Mouse (Mus musculus) forebrain, embryonic 15.5 days (tissue): ENCODE measurements around the gene ccdc198. TPM values are rescaled to one million over a fixed set of nuclear protein-coding genes. Genes with fewer than 3 reads are reported as not detected.
A peak's percentile ranks its signal among the peaks of the same experiment; 100 is the strongest.
"Not testable (repeated sequence)": the region's sequence is repeated elsewhere in the genome, so short reads cannot be mapped to it uniquely, and the experiment has no call there.

Experiments used
- ATAC-seq: fragments of 200-750 bp; cut with Nextera tagmentation; replicated peaks from 2 replicates; pipeline ENCODE4 v1.8.0; 2017; ENCODE audit warnings: mild to moderate bottlenecking, moderate TSS enrichment, moderate library complexity
- H3K27ac ChIP-seq: fragments of 300-500 bp; sonication (generic); replicated peaks from 2 replicates; pipeline ENCODE4 v1.5.1; 2015; ENCODE audit warnings: mild to moderate bottlenecking, inconsistent platforms
- H3K27me3 ChIP-seq: fragments of 300-500 bp; sonication (generic); 2 replicates; pipeline ENCODE4 v1.6.1; 2015; ENCODE audit warnings: inconsistent platforms
- H3K36me3 ChIP-seq: fragments of 300-500 bp; sonication (generic); 2 replicates; pipeline ENCODE4 v1.6.1; 2015; ENCODE audit warnings: mild to moderate bottlenecking, inconsistent platforms
- H3K4me1 ChIP-seq: fragments of 300-500 bp; sonication (generic); 2 replicates; pipeline ENCODE4 v1.6.1; 2015; ENCODE audit warnings: inconsistent platforms
- H3K4me2 ChIP-seq: fragments of 300-500 bp; sonication (generic); replicated peaks from 2 replicates; pipeline ENCODE4 v1.6.1; 2015; ENCODE audit warnings: mild to moderate bottlenecking, inconsistent platforms
- H3K4me3 ChIP-seq: fragments of 300-500 bp; sonication (generic); 2 replicates; pipeline ENCODE4 v1.5.1; 2015; ENCODE audit warnings: mild to moderate bottlenecking, inconsistent platforms
- H3K9ac ChIP-seq: fragments of 300-500 bp; sonication (generic); replicated peaks from 2 replicates; pipeline ENCODE4 v1.6.1; 2015; ENCODE audit warnings: mild to moderate bottlenecking, inconsistent platforms
- H3K9me3 ChIP-seq: fragments of 300-500 bp; sonication (generic); 2 replicates; pipeline ENCODE4 v1.6.1; 2016; ENCODE audit warnings: inconsistent platforms
- WGBS: fragments of 180-500 bp; shearing (Covaris S2); methylation state at CpG from one replicate; pipeline ENCODE4 v1.1.7; 2015; ENCODE audit warnings: mixed read lengths; 5-methylcytosine and 5-hydroxymethylcytosine counted together
- polyA plus RNA-seq: library from polyadenylated mRNA; unstranded; fragments of >200 nt; fragmentation: Nextera tagmentation; extraction: Ambion mirVana; gene quantifications from 2 replicates; pipeline ENCODE4 v1.2.1, GENCODE M21; 2015

ccdc198 gene
- polyA plus RNA-seq: 0.22 and 0.29 TPM in 2 replicates

- 71% methylated on average over 5 of the region's 5 CpGs for WGBS
- H3K27ac ChIP-seq: no peak within 1 kb of the TSS
- no peak within 1 kb of the TSS for H3K9ac ChIP-seq
- H3K4me1 ChIP-seq: peaks cover 4% of the 10 kb centered on the region; the same call in 1 of the 2 replicates
- ATAC-seq: no peak
- no peak within 1 kb of the TSS for H3K4me3 ChIP-seq
- H3K27me3 ChIP-seq: no peaks in the 10 kb centered on the region
- H3K9me3 ChIP-seq: no peaks in the 10 kb centered on the region
- H3K4me2 ChIP-seq: no peak within 1 kb of the TSS
- H3K36me3 ChIP-seq: no peaks in the 10 kb centered on the region
These were observed at the start of gene ccdc198 for GRCm38 (mm10) chr14:49245126-49245714. Gene ccdc198 (minus strand): TSS chr14:49245474.

- no peaks in the 10 kb centered on the region for H3K9me3 ChIP-seq
- H3K4me1 ChIP-seq: peaks cover 6% of the 10 kb centered on the region
- H3K36me3 ChIP-seq: no peaks in the 10 kb centered on the region
- no peak overlapping the region for H3K4me3 ChIP-seq
- H3K27me3 ChIP-seq: no peaks in the 10 kb centered on the region
- peak; percentile 87 for ATAC-seq
- 6% methylated on average over 4 of the region's 4 CpGs for WGBS
- no peak overlapping the region for H3K9ac ChIP-seq
- H3K27ac ChIP-seq: peak overlapping the region; percentile 80
- H3K4me2 ChIP-seq: no peak overlapping the region
These were observed 48.7 kb upstream of the ccdc198 start for GRCm38 (mm10) chr14:49293802-49294449.

DNA sequence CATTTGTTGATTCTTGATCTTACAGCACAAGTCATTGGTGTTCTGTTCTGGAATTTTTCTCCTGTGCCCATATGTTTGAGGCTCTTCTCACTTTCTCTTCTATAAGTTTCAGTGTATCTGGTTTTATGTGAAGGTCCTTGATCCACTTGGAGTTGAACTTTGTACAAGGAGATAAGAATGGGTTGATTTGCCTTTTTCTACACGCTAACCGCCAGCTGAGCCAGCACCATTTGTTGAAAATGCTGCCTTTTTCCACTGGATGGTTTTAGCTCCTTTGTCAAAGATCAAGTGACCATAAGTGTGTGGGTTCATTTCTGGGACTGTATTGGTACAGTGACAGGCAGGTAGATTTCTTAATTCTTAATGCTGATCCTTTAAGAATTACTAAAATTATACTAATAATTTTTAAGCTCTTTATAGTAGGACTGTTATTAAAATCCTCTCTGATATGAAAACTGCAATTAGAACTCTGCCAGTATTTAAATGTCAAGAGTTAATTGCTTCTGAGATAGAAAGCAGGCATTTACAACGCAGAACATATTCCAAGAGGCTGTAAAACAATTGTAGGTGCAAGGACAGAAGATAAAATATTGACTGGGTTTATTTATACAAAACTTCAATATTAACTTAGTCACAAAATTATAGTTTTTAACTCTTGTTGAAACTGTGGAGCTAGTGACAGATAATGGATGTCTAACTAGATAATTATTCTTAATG, 44.9 kb upstream of the ccdc198 start:
- no peak for ATAC-seq
- H3K27me3 ChIP-seq: no peaks in the 10 kb centered on the region
- H3K9ac ChIP-seq: no peak overlapping the region
- H3K36me3 ChIP-seq: no peaks in the 10 kb centered on the region
- peaks cover 6% of the 10 kb centered on the region for H3K4me1 ChIP-seq
- no peak overlapping the region for H3K4me2 ChIP-seq
- 84% methylated on average over 3 of the region's 3 CpGs for WGBS
- no peaks in the 10 kb centered on the region for H3K9me3 ChIP-seq
- no peak overlapping the region for H3K27ac ChIP-seq
- no peak overlapping the region for H3K4me3 ChIP-seq

DNA sequence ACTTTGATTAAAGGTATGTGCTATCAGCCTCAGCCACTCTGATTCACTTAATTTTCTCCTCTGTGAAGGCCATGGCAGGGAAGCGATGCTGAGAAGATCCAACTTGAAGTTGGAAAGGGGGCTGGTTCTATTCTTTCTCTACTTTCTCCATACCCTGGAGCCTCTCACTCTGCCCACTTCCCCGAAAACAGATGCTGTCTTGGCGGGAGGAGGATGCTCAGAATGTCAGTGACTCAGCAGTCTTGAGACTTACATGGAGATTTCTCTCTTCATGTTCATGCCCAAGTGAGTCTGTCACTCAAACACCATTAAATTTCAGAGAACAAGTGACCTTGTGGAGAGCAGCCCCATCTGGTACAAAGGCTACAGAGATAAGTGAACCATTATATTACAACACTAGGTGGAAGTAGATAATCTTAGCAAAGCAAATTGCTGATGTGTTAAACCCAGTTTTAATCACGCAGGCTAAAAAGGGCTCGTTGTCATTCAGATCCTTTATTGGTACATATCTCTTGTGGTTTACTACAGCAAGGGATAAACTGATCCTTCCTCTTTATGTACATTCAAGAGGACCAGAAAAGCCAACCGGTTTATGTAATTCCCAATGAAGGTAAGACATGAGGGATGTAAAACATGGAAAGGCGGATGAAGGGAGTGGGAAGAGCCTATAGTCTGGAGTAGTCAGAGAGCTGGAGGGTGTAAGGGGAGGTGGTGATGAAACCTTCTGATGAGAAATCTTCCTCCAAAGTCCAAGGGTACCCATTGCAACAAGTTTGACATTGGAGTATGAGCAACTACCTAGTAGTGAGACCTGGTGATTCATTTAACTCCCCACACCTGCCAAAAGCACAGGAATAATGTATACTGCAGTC, 38.7 kb upstream of the ccdc198 start:
- Histone ChIP-seq H3K27me3 (no peaks in the 10 kb centered on the region), H3K4me1 (no peaks in the 10 kb centered on the region), H3K4me3 (no peak overlapping the region), H3K36me3 (no peaks in the 10 kb centered on the region), H3K9ac (no peak overlapping the region), H3K9me3 (no peaks in the 10 kb centered on the region), H3K27ac (no peak overlapping the region), H3K4me2 (no peak overlapping the region)
- WGBS: 87% methylated on average over 7 of the region's 7 CpGs
- no peak for ATAC-seq

- H3K9ac ChIP-seq: no peak overlapping the region
- no peaks in the 10 kb centered on the region for H3K36me3 ChIP-seq
- 79% methylated on average over 6 of the region's 6 CpGs for WGBS
- no peak overlapping the region for H3K27ac ChIP-seq
- ATAC-seq: no peak
- no peaks in the 10 kb centered on the region for H3K4me1 ChIP-seq
- H3K9me3 ChIP-seq: no peaks in the 10 kb centered on the region
- no peaks in the 10 kb centered on the region for H3K27me3 ChIP-seq
- H3K4me2 ChIP-seq: no peak overlapping the region
- no peak overlapping the region for H3K4me3 ChIP-seq
These were observed 33.6 kb upstream of the ccdc198 start for GRCm38 (mm10) chr14:49278880-49279279.

GRCm38 (mm10) chr14:49278479-49278878, 33.2 kb upstream of the ccdc198 start:
- not testable (repeated sequence) for H3K4me1 ChIP-seq, H3K27me3 ChIP-seq, H3K4me2 ChIP-seq, H3K4me3 ChIP-seq, ATAC-seq, H3K9me3 ChIP-seq, H3K36me3 ChIP-seq, H3K9ac ChIP-seq, H3K27ac ChIP-seq
- WGBS: 84% methylated on average over 9 of the region's 9 CpGs

DNA sequence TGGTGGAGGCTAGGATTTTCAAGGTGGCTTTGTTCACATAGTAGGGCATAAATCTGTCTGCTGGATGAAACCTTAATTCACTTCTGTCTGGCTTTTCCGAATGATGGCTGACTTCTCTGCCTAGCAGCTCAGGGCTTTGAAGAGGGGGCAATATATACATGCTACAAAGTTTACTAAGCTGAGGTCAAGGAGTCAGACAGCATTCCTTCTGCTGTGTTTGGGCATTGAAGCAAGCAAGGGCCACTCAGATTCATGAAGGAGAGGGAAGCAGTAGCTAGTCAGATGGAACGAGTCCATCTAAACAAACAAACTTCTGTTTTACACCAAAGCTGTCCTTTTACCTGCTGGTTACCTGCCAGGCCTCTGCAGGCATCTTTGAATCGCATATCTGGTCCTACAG, 32.4 kb upstream of the ccdc198 start:
- no peaks in the 10 kb centered on the region for H3K4me1 ChIP-seq
- no peak overlapping the region for H3K27ac ChIP-seq
- H3K9me3 ChIP-seq: no peaks in the 10 kb centered on the region
- no peak overlapping the region for H3K4me3 ChIP-seq
- H3K27me3 ChIP-seq: no peaks in the 10 kb centered on the region
- no peak for ATAC-seq
- WGBS: 82% methylated on average over 3 of the region's 3 CpGs
- H3K9ac ChIP-seq: no peak overlapping the region
- H3K36me3 ChIP-seq: no peaks in the 10 kb centered on the region
- H3K4me2 ChIP-seq: no peak overlapping the region

DNA sequence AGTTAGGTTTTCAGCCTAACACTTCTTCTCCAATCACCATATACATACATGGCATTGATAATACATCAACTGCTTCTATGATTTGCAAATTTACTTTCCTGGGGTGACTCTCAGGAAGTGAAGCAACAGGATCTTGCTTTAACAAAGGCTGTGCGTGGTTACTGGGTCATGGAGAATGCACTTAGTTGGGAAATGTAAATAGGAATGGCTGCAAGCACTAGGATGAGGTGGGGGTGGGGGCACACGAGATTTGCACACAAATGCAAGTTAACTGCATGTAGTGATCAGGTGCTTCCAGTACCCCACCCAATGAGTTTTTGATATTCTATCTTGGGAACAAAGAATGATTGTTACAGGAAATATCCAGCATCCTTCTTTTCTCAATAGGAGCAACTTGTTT, 30.1 kb upstream of the ccdc198 start:
- no peak for ATAC-seq
- H3K27me3 ChIP-seq: no peaks in the 10 kb centered on the region
- H3K9ac ChIP-seq: no peak overlapping the region
- no peaks in the 10 kb centered on the region for H3K9me3 ChIP-seq
- H3K27ac ChIP-seq: no peak overlapping the region
- H3K4me2 ChIP-seq: no peak overlapping the region
- no peak overlapping the region for H3K4me3 ChIP-seq
- H3K4me1 ChIP-seq: no peaks in the 10 kb centered on the region
- no peaks in the 10 kb centered on the region for H3K36me3 ChIP-seq
- 49% methylated on average over 2 of the region's 2 CpGs for WGBS

- Histone ChIP-seq H3K36me3 (no peaks in the 10 kb centered on the region), H3K4me2 (no peak overlapping the region), H3K27ac (no peak overlapping the region), H3K27me3 (no peaks in the 10 kb centered on the region), H3K4me3 (no peak overlapping the region), H3K4me1 (no peaks in the 10 kb centered on the region), H3K9ac (no peak overlapping the region), H3K9me3 (no peaks in the 10 kb centered on the region)
- no peak for ATAC-seq
- 84% methylated on average over 5 of the region's 5 CpGs for WGBS
These were observed 20.2 kb upstream of the ccdc198 start for GRCm38 (mm10) chr14:49265286-49266002.

- peak; percentile 57; the same call in 1 of the 2 replicates for ATAC-seq
- WGBS: 5% methylated on average over 1 of the region's 1 CpGs
These were observed 3.8 kb downstream of the ccdc198 start for GRCm38 (mm10) chr14:49241522-49241921.

DNA sequence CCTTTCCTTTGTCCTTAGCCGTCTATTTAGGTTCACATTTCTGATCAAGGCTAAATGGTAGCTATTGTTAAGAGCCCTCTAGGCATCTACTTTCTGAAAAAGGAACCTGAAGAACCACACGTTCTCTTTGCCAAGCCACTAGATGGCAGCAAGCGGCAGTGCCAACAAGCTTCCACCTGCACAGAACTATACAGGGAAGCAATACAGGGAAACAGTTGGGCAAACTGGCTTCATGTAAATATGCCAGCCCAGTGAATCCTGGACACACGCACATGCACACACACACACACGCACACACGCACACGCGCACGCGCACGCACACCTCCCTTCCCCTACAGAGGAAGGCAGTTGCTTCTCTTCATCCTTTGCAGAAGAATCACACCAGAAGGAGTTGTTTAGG, 7.1 kb downstream of the ccdc198 start:
- no peak overlapping the region for H3K4me2 ChIP-seq
- peaks cover 2% of the 10 kb centered on the region; the same call in 1 of the 2 replicates for H3K27me3 ChIP-seq
- peaks cover 10% of the 10 kb centered on the region for H3K4me1 ChIP-seq
- H3K4me3 ChIP-seq: no peak overlapping the region
- H3K9me3 ChIP-seq: no peaks in the 10 kb centered on the region
- peak; percentile 89 for ATAC-seq
- H3K9ac ChIP-seq: no peak overlapping the region
- H3K36me3 ChIP-seq: no peaks in the 10 kb centered on the region
- no peak overlapping the region for H3K27ac ChIP-seq
- 35% methylated on average over 11 of the region's 11 CpGs for WGBS

More at GRCm38 (mm10) chr14:49241522-49241921, 3.8 kb downstream of the ccdc198 start:
- Histone ChIP-seq H3K27ac (no peak overlapping the region), H3K9ac (no peak overlapping the region), H3K9me3 (no peaks in the 10 kb centered on the region), H3K4me3 (no peak overlapping the region), H3K4me2 (no peak overlapping the region), H3K4me1 (peaks cover 10% of the 10 kb centered on the region), H3K27me3 (peaks cover 2% of the 10 kb centered on the region; the same call in 1 of the 2 replicates), H3K36me3 (no peaks in the 10 kb centered on the region)
